Comparison of ENCODE assay signal across 26 mouse cellular contexts in the genomic region with DNA sequence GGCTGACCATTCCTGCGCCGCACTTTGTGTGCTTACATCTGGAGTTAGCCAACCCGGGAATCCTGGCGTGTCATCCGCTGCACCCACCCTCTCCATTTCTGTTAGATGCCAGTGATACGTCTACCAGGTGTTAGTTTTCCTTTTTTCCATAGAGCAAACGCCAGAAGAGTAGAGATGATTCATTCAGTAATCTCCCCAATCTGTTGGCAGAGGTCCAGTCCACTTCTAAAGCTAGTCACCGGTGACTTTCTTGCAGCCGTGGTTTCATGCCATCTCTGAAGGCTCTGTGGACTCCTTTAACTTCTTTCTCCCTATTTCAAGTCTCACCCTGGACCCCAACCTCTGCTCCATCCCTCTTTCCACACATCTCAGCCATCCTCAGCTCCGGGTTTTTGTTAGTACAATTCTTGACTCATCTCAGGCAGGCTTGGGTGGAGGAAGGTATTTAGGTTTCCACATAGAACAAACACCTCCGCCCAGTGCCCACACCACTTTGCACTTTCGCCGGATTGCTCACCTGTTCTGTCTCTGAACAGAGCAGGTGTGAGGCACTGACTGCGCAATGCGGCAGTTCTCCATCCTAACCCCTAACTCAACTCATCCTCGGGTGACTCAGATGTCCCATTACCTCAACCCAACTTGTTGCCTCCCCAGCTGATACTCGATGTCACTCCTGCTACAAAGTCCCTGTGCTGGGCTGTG. TPM values are rescaled to one million over a fixed set of nuclear protein-coding genes. Genes with fewer than 3 reads are reported as not detected.
A peak's percentile ranks its signal among the peaks of the same experiment; 100 is the strongest.
DNase-seq lines count a peak whose midpoint lies in the region; ATAC-seq and TF ChIP-seq lines count a peak whose summit lies in the region.
"Had no signal": no experiment of that assay in that cellular context is flagged by ENCODE, and none has a peak within 500 bp of the region (broad histone marks: within the 10 kb centered on the region; RNA-seq: fewer than 3 reads in every experiment).

No protein-coding gene starts in this region.

- no peak overlapping the region for H3K9ac ChIP-seq in limb, embryonic 15.5 days
- H3K9ac ChIP-seq in stomach, embryonic 16.5 days (ENCODE audit: low read length), result no peak overlapping the region; the same call in 1 of the 2 replicates
- H3K9ac ChIP-seq in intestine, embryonic 16.5 days (ENCODE audit: low read depth, low read length), result no peak overlapping the region
- H3K9ac ChIP-seq: heart, embryonic 12.5 days; intestine, embryonic 15.5 days; limb, embryonic 12.5 days; liver, embryonic 12.5 days; midbrain, embryonic 12.5 days; neural tube, embryonic 15.5 days had no signal

- DNase-seq in cerebellum, adult 11-12 months, result peak; percentile 55
- DNase-seq in cerebellum, adult 8-10 months, result no peak
- DNase-seq in limb, embryonic 10.5 days (ENCODE audit: low spot score), result no peak
- no peak for DNase-seq in testis, postnatal 14 days (ENCODE audit: low spot score)
- DNase-seq: adrenal gland, adult 8-10 months; embryo, embryonic 11 days; heart, adult 11 months; heart, postnatal 10 days; kidney, adult 9 months; kidney, postnatal 14 days; layer of hippocampus, postnatal 36 days; right cerebral cortex, adult 18-20 months; thymus, postnatal 14 days had no signal

- H3K4me2 ChIP-seq in limb, embryonic 15.5 days, result no peak overlapping the region
- H3K4me2 ChIP-seq in stomach, embryonic 16.5 days (ENCODE audit: low read depth, low read length), result no peak overlapping the region
- no peak overlapping the region for H3K4me2 ChIP-seq in intestine, embryonic 16.5 days (ENCODE audit: low read depth, low read length)
- H3K4me2 ChIP-seq: heart, embryonic 12.5 days; intestine, embryonic 15.5 days; limb, embryonic 12.5 days; liver, embryonic 12.5 days; midbrain, embryonic 12.5 days; neural tube, embryonic 15.5 days had no signal

- H3K27ac ChIP-seq in limb, embryonic 15.5 days, result peak overlapping the region; percentile 38; the same call in 1 of the 2 replicates
- H3K27ac ChIP-seq in limb, embryonic 10.5 days, result no peak overlapping the region
- H3K27ac ChIP-seq in testis, adult 2 months (ENCODE audit: control insufficient read depth, insufficient read depth, low read depth, low read length), result no peak overlapping the region
- peak overlapping the region; percentile 60 for H3K27ac ChIP-seq in stomach, embryonic 16.5 days (ENCODE audit: low read length)
- H3K27ac ChIP-seq in intestine, embryonic 16.5 days (ENCODE audit: low read length), result no peak overlapping the region
- H3K27ac ChIP-seq: hindbrain, embryonic 10.5 days; intestine, embryonic 15.5 days; limb, embryonic 12.5 days; liver, embryonic 12.5 days; midbrain, embryonic 12.5 days; neural tube, embryonic 15.5 days had no signal

- ATAC-seq in limb, embryonic 15.5 days (ENCODE audit: insufficient number of reproducible peaks, low FRiP score, low TSS enrichment, low read depth), result no peak
- ATAC-seq in stomach, embryonic 16.5 days (ENCODE audit: insufficient read depth, low FRiP score), result no peak
- ATAC-seq in intestine, embryonic 16.5 days, result no peak
- ATAC-seq: activated CD4-positive, CD25-positive, alpha-beta regulatory T cell, adult 4 months; hindbrain, embryonic 16.5 days; intestine, embryonic 15.5 days; liver, embryonic 12.5 days had no signal

- WGBS in limb, embryonic 15.5 days, result 76% methylated on average over 17 of the region's 17 CpGs
- 85% methylated on average over 17 of the region's 17 CpGs for WGBS in limb, embryonic 10.5 days
- 67% methylated on average over 17 of the region's 17 CpGs for WGBS in stomach, embryonic 16.5 days
- WGBS in intestine, embryonic 16.5 days, result 77% methylated on average over 17 of the region's 17 CpGs

- H3K9me3 ChIP-seq in limb, embryonic 15.5 days, result no peaks in the 10 kb centered on the region
- H3K9me3 ChIP-seq in limb, embryonic 10.5 days (replicated peaks), result no peaks in the 10 kb centered on the region
- H3K9me3 ChIP-seq in stomach, embryonic 16.5 days (replicated peaks; ENCODE audit: control insufficient read depth, low read length), result no peaks in the 10 kb centered on the region
- no peaks in the 10 kb centered on the region for H3K9me3 ChIP-seq in intestine, embryonic 16.5 days (ENCODE audit: control insufficient read depth, low read length)
- H3K9me3 ChIP-seq: heart, embryonic 12.5 days; hindbrain, embryonic 10.5 days; intestine, embryonic 15.5 days; limb, embryonic 12.5 days; liver, embryonic 12.5 days; midbrain, embryonic 12.5 days; neural tube, embryonic 15.5 days had no signal

- peak overlapping the region; percentile 3; the same call in 1 of the 2 replicates for H3K4me3 ChIP-seq in limb, embryonic 15.5 days
- H3K4me3 ChIP-seq in limb, embryonic 10.5 days, result no peak overlapping the region
- peak overlapping the region; percentile 71 for H3K4me3 ChIP-seq in testis, adult 2 months (ENCODE audit: control insufficient read depth, low read depth, low read length)
- H3K4me3 ChIP-seq in stomach, embryonic 16.5 days (replicated peaks; ENCODE audit: low read length), result no peak overlapping the region
- H3K4me3 ChIP-seq in intestine, embryonic 16.5 days (ENCODE audit: low read length), result no peak overlapping the region
- H3K4me3 ChIP-seq: heart, embryonic 12.5 days; hindbrain, embryonic 10.5 days; intestine, embryonic 15.5 days; limb, embryonic 12.5 days; liver, embryonic 12.5 days; midbrain, embryonic 12.5 days; neural tube, embryonic 15.5 days had no signal

- H3K4me1 ChIP-seq in limb, embryonic 15.5 days, result peaks cover 15% of the 10 kb centered on the region
- peaks cover 22% of the 10 kb centered on the region for H3K4me1 ChIP-seq in limb, embryonic 10.5 days
- peaks cover 13% of the 10 kb centered on the region for H3K4me1 ChIP-seq in testis, adult 2 months (ENCODE audit: control insufficient read depth, insufficient read depth, low read length)
- peaks cover 32% of the 10 kb centered on the region for H3K4me1 ChIP-seq in stomach, embryonic 16.5 days (ENCODE audit: control insufficient read depth, insufficient read depth, low read length)
- peaks cover 16% of the 10 kb centered on the region for H3K4me1 ChIP-seq in intestine, embryonic 16.5 days (ENCODE audit: control insufficient read depth, insufficient read depth, low read length)

- peaks cover 52% of the 10 kb centered on the region for H3K27me3 ChIP-seq in limb, embryonic 15.5 days
- H3K27me3 ChIP-seq in limb, embryonic 10.5 days (ENCODE audit: low read depth, poor library complexity, severe bottlenecking), result peaks cover 56% of the 10 kb centered on the region
- H3K27me3 ChIP-seq in testis, adult 2 months (ENCODE audit: control insufficient read depth, insufficient read depth, low read length), result peaks cover 7% of the 10 kb centered on the region; the same call in 1 of the 2 replicates
- H3K27me3 ChIP-seq in stomach, embryonic 16.5 days (ENCODE audit: control insufficient read depth, insufficient read depth, low read length), result no peaks in the 10 kb centered on the region
- no peaks in the 10 kb centered on the region; the same call in 1 of the 2 replicates for H3K27me3 ChIP-seq in intestine, embryonic 16.5 days (replicated peaks; ENCODE audit: control insufficient read depth, insufficient read depth, low read length)

- H3K36me3 ChIP-seq in limb, embryonic 15.5 days, result no peaks in the 10 kb centered on the region
- H3K36me3 ChIP-seq in limb, embryonic 10.5 days, result peaks cover 6% of the 10 kb centered on the region; the same call in 1 of the 2 replicates
- no peaks in the 10 kb centered on the region for H3K36me3 ChIP-seq in testis, adult 2 months (ENCODE audit: control insufficient read depth, insufficient read depth, low read length)
- no peaks in the 10 kb centered on the region for H3K36me3 ChIP-seq in stomach, embryonic 16.5 days (ENCODE audit: control insufficient read depth, insufficient read depth, low read length)
- H3K36me3 ChIP-seq in intestine, embryonic 16.5 days (ENCODE audit: control insufficient read depth, insufficient read depth, low read length), result no peaks in the 10 kb centered on the region
- H3K36me3 ChIP-seq: heart, embryonic 12.5 days; intestine, embryonic 15.5 days; liver, embryonic 12.5 days; neural tube, embryonic 15.5 days had no signal

- TF ChIP-seq CTCF in testis, adult 2 months (IDR thresholded peaks at IDR 0.05; ENCODE audit: control insufficient read depth, insufficient read depth, insufficient replicate concordance, low read depth, low read length), result no peak

- no peak for TF ChIP-seq POLR2A in testis, adult 2 months (IDR thresholded peaks at IDR 0.05; ENCODE audit: control insufficient read depth, low read depth, low read length)

RNA-seq across cellular contexts. Expression of gene Mpig6b, which starts 2.4 kb away (rescaled TPM):
- polyA plus RNA-seq in limb, embryonic 15.5 days (2015; fragmentation: Nextera tagmentation; extraction: Ambion mirVana), result 1.0 and 1.4 TPM in 2 replicates
- polyA plus RNA-seq in limb, embryonic 10.5 days (2016; fragmentation: Nextera tagmentation; extraction: Ambion mirVana), result 0.36 and 0.46 TPM in 2 replicates
- polyA plus RNA-seq in testis, adult 2 months (2012; rRNA removed), result 3.4 and 3.7 TPM in 2 replicates
- 0.48 and 1.0 TPM in 2 replicates for polyA plus RNA-seq in stomach, embryonic 16.5 days (2015; fragmentation: Nextera tagmentation; extraction: Ambion mirVana)
- 0.37 and 0.40 TPM in 2 replicates for polyA plus RNA-seq in intestine, embryonic 16.5 days (2015; fragmentation: Nextera tagmentation; extraction: Ambion mirVana)
- polyA plus RNA-seq: activated CD4-positive, CD25-positive, alpha-beta regulatory T cell, adult 4 months had no signal

RNA-seq across cellular contexts. Expression of gene Ly6g6c, which starts 3.2 kb away (rescaled TPM):
- 181 and 203 TPM in 2 replicates for polyA plus RNA-seq in limb, embryonic 15.5 days (2015; fragmentation: Nextera tagmentation; extraction: Ambion mirVana)
- polyA plus RNA-seq in limb, embryonic 10.5 days (2016; fragmentation: Nextera tagmentation; extraction: Ambion mirVana), result not detected in 2 replicates
- 117 and 146 TPM in 2 replicates for polyA plus RNA-seq in testis, adult 2 months (2012; rRNA removed)
- polyA plus RNA-seq in stomach, embryonic 16.5 days (2015; fragmentation: Nextera tagmentation; extraction: Ambion mirVana), result 50.6 and 109 TPM in 2 replicates
- 0.24 TPM in 1 of 2 replicates, not detected in the other for polyA plus RNA-seq in intestine, embryonic 16.5 days (2015; fragmentation: Nextera tagmentation; extraction: Ambion mirVana)
- polyA plus RNA-seq: activated CD4-positive, CD25-positive, alpha-beta regulatory T cell, adult 4 months; hindbrain, embryonic 16.5 days; intestine, embryonic 15.5 days; limb, embryonic 12.5 days; midbrain, embryonic 12.5 days; neural tube, embryonic 15.5 days had no signal

RNA-seq across cellular contexts. Expression of gene Ly6g6e, which starts 8.3 kb away (rescaled TPM):
- polyA plus RNA-seq in limb, embryonic 15.5 days (2015; fragmentation: Nextera tagmentation; extraction: Ambion mirVana), result 50.6 and 53.7 TPM in 2 replicates
- 0.81 and 0.95 TPM in 2 replicates for polyA plus RNA-seq in limb, embryonic 10.5 days (2016; fragmentation: Nextera tagmentation; extraction: Ambion mirVana)
- 0.78 and 0.95 TPM in 2 replicates for polyA plus RNA-seq in testis, adult 2 months (2012; rRNA removed)
- 32.3 and 49.2 TPM in 2 replicates for polyA plus RNA-seq in stomach, embryonic 16.5 days (2015; fragmentation: Nextera tagmentation; extraction: Ambion mirVana)
- polyA plus RNA-seq in intestine, embryonic 16.5 days (2015; fragmentation: Nextera tagmentation; extraction: Ambion mirVana), result 3.4 and 3.8 TPM in 2 replicates
- polyA plus RNA-seq: activated CD4-positive, CD25-positive, alpha-beta regulatory T cell, adult 4 months had no signal

RNA-seq across cellular contexts. Expression of gene Ly6g6d, which starts 9.5 kb away (rescaled TPM):
- 1.1 and 2.4 TPM in 2 replicates for polyA plus RNA-seq in limb, embryonic 15.5 days (2015; fragmentation: Nextera tagmentation; extraction: Ambion mirVana)
- 0.80 and 1.1 TPM in 2 replicates for polyA plus RNA-seq in limb, embryonic 10.5 days (2016; fragmentation: Nextera tagmentation; extraction: Ambion mirVana)
- polyA plus RNA-seq in testis, adult 2 months (2012; rRNA removed), result 0.85 and 0.99 TPM in 2 replicates
- polyA plus RNA-seq in stomach, embryonic 16.5 days (2015; fragmentation: Nextera tagmentation; extraction: Ambion mirVana), result 3.2 and 4.1 TPM in 2 replicates
- 4.3 and 5.6 TPM in 2 replicates for polyA plus RNA-seq in intestine, embryonic 16.5 days (2015; fragmentation: Nextera tagmentation; extraction: Ambion mirVana)
- polyA plus RNA-seq: activated CD4-positive, CD25-positive, alpha-beta regulatory T cell, adult 4 months had no signal

RNA-seq across cellular contexts. Expression of gene Ddah2, which starts 9.5 kb away (rescaled TPM):
- polyA plus RNA-seq in limb, embryonic 15.5 days (2015; fragmentation: Nextera tagmentation; extraction: Ambion mirVana), result 321 and 336 TPM in 2 replicates
- 453 and 568 TPM in 2 replicates for polyA plus RNA-seq in limb, embryonic 10.5 days (2016; fragmentation: Nextera tagmentation; extraction: Ambion mirVana)
- 11.1 and 14.4 TPM in 2 replicates for polyA plus RNA-seq in testis, adult 2 months (2012; rRNA removed)
- 190 and 193 TPM in 2 replicates for polyA plus RNA-seq in stomach, embryonic 16.5 days (2015; fragmentation: Nextera tagmentation; extraction: Ambion mirVana)
- 146 and 170 TPM in 2 replicates for polyA plus RNA-seq in intestine, embryonic 16.5 days (2015; fragmentation: Nextera tagmentation; extraction: Ambion mirVana)

Comparison
In these comparisons a context has a peak if more than half of its experiments do, and no peak if none do; other contexts are left out.
1. H3K27ac ChIP-seq: peak in limb, embryonic 15.5 days (single experiment) and stomach, embryonic 16.5 days (single experiment); none in limb, embryonic 10.5 days (single experiment), testis, adult 2 months (single experiment) and intestine, embryonic 16.5 days (single experiment).
2. H3K4me3 ChIP-seq: peak in limb, embryonic 15.5 days (single experiment) and testis, adult 2 months (single experiment); none in limb, embryonic 10.5 days (single experiment), stomach, embryonic 16.5 days (single experiment) and intestine, embryonic 16.5 days (single experiment).
3. RNA of gene Ly6g6c, which starts 3.2 kb away (polyA plus RNA-seq): 181 to 203 TPM in limb, embryonic 15.5 days, 117 to 146 TPM in testis, adult 2 months and 50.6 to 109 TPM in stomach, embryonic 16.5 days; 0.24 TPM in intestine, embryonic 16.5 days and not detected in limb, embryonic 10.5 days; every median in the first group is over 10 times any median in the second.